Mouse (Mus musculus) liver, postnatal 0 days (tissue): ENCODE results near the gene Aurkb. TPM values are rescaled to one million over a fixed set of nuclear protein-coding genes. Genes with fewer than 3 reads are reported as not detected.

Experiments used
- ATAC-seq: fragments of 200-750 bp; cut with Nextera tagmentation; 2 replicates; pipeline ENCODE4 v1.8.0; 2017; ENCODE audit warnings: mild to moderate bottlenecking, moderate library complexity
- DNase-seq: peaks from one replicate; pipeline ENCODE4 v3.0.0-alpha.2; 2016
- H3K27ac ChIP-seq: fragments of 300-500 bp; sonication (generic); 2 replicates; pipeline ENCODE4 v1.5.1; 2014; ENCODE audit warnings: antibody characterized with exemption, moderate library complexity, mild to moderate bottlenecking, low read depth
- H3K27me3 ChIP-seq: fragments of 300-500 bp; sonication (generic); 2 replicates; pipeline ENCODE4 v1.6.1; 2014; ENCODE audit warnings: low read length, control low read depth, mixed read lengths; ENCODE audit not compliant: insufficient read depth
- H3K36me3 ChIP-seq: fragments of 300-500 bp; sonication (generic); replicated peaks from 2 replicates; pipeline ENCODE4 v1.6.1; 2014; ENCODE audit warnings: mild to moderate bottlenecking, control low read depth, low read length, moderate library complexity, mixed read lengths; ENCODE audit not compliant: insufficient read depth
- H3K4me1 ChIP-seq: fragments of 300-500 bp; sonication (generic); 2 replicates; pipeline ENCODE4 v1.6.1; 2014; ENCODE audit warnings: antibody characterized with exemption, mild to moderate bottlenecking, control low read depth; ENCODE audit not compliant: insufficient read depth
- H3K4me2 ChIP-seq: fragments of 300-500 bp; sonication (generic); 2 replicates; pipeline ENCODE4 v1.6.1; 2014; ENCODE audit warnings: low read depth, mild to moderate bottlenecking, low read length, moderate library complexity, mixed read lengths
- H3K4me3 ChIP-seq: fragments of 300-500 bp; sonication (generic); 2 replicates; pipeline ENCODE4 v1.5.1; 2014; ENCODE audit warnings: low read depth, low read length
- H3K9ac ChIP-seq: fragments of 300-500 bp; sonication (generic); replicated peaks from 2 replicates; pipeline ENCODE4 v1.6.1; 2014; ENCODE audit warnings: mild to moderate bottlenecking, moderate library complexity
- H3K9me3 ChIP-seq: fragments of 300-500 bp; sonication (generic); 2 replicates; pipeline ENCODE4 v1.6.1; 2016; ENCODE audit warnings: mild to moderate bottlenecking, control low read depth, low read length, mixed read lengths
- CTCF ChIP-seq: sonication (generic); IDR thresholded peaks from 2 replicates; pipeline ENCODE4 v1.5.1; 2016; ENCODE audit warnings: antibody characterized with exemption, low read depth
- EP300 ChIP-seq: IDR thresholded peaks from 2 replicates; pipeline ENCODE4 v1.6.1; 2016; ENCODE audit warnings: antibody characterized with exemption, low read depth, mild to moderate bottlenecking
- WGBS: fragments of 180-500 bp; shearing (Covaris S2); extraction: QIAGEN DNeasy Blood & Tissue Kit; methylation state at CpG from one replicate; pipeline ENCODE4 v1.1.7; 2014; ENCODE audit not compliant: insufficient replicate concordance; 5-methylcytosine and 5-hydroxymethylcytosine counted together
- polyA plus RNA-seq: library from polyadenylated mRNA; unstranded; fragments of >200 nt; fragmentation: Nextera tagmentation; extraction: Ambion mirVana; gene quantifications from 2 replicates; pipeline ENCODE4 v1.2.1, GENCODE M21; 2015

Gene Aurkb
- polyA plus RNA-seq, 1 experiment from 2014 or later = 45.9 TPM

DNA sequence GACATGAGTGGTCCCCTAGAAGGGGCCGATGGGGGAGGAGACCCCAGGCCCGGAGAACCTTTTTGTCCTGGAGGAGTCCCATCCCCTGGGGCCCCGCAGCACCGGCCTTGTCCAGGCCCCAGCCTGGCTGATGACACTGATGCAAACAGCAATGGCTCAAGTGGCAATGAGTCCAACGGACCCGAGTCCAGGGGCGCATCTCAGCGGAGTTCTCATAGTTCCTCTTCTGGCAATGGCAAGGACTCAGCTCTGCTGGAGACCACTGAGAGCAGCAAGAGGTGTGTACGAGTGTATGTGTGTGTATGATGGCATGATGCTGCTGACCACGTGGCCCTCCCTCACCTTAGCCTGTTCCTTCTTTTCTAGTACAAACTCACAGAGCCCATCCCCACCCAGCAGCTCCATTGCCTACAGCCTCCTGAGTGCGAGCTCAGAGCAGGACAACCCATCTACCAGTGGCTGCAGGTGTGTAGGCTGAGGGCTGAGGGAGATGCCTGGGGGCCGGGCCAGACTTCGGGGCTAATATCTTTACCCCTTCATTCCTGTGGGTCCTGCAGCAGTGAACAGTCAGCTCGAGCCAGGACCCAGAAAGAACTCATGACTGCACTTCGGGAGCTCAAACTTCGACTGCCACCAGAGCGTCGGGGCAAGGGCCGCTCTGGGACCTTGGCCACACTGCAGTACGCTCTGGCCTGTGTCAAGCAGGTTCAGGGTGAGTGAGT is 55.4 kb downstream of the Aurkb start:
- Histone ChIP-seq H3K4me2 (peak overlapping the region; percentile 94), H3K9me3 (no peaks in the 10 kb centered on the region), H3K36me3 (peaks cover 57% of the 10 kb centered on the region), H3K9ac (no peak overlapping the region), H3K27ac (0 out of 2 replicates have a peak overlapping the region, but pooled peaks have one; percentile 44), H3K4me3 (peak overlapping the region; percentile 58; the same call in 1 of the 2 replicates), H3K27me3 (no peaks in the 10 kb centered on the region), H3K4me1 (peaks cover 29% of the 10 kb centered on the region)
- DNase-seq (peak; percentile 16), ATAC-seq (no peak)
- WGBS = 82% methylated on average over 20 of the region's 20 CpGs
- TF ChIP-seq CTCF = no peak
- no peak for TF ChIP-seq EP300

Other genes starting within 250 kb of the Aurkb start
- 32.8 and 33.8 TPM in 2 replicates for gene Ndel1, start 173.8 kb upstream of the Aurkb start, polyA plus RNA-seq
- gene Rnf222, start 157.1 kb upstream of the Aurkb start, polyA plus RNA-seq = 0.02 and 0.07 TPM in 2 replicates
- 531 and 540 TPM in 2 replicates for gene Rpl26, start 144.1 kb upstream of the Aurkb start, polyA plus RNA-seq
- not detected in 2 replicates for gene Odf4, start 118.6 kb upstream of the Aurkb start, polyA plus RNA-seq
- gene Arhgef15, start 88.2 kb upstream of the Aurkb start, polyA plus RNA-seq = 1.8 TPM in 2 replicates
- 0.60 and 0.94 TPM in 2 replicates for gene Slc25a35, start 77.5 kb upstream of the Aurkb start, polyA plus RNA-seq
- gene Rangrf, start 70.5 kb upstream of the Aurkb start, polyA plus RNA-seq = 9.4 and 11.2 TPM in 2 replicates
- 8.9 and 10.6 TPM in 2 replicates for gene Pfas, start 37.2 kb upstream of the Aurkb start, polyA plus RNA-seq
- 7.4 and 7.6 TPM in 2 replicates for gene Ctc1, start 29.7 kb upstream of the Aurkb start, polyA plus RNA-seq
- 5.4 and 6.6 TPM in 2 replicates for gene Borcs6, start 14.1 kb downstream of the Aurkb start, polyA plus RNA-seq
- gene Tmem107, start 25.2 kb downstream of the Aurkb start, polyA plus RNA-seq = 12.5 and 13.0 TPM in 2 replicates
- gene Vamp2, start 42.8 kb downstream of the Aurkb start, polyA plus RNA-seq = 13.6 and 14.2 TPM in 2 replicates
- 3.0 and 8.2 TPM in 2 replicates for gene Per1, start 49.6 kb downstream of the Aurkb start, polyA plus RNA-seq
- gene Hes7, start 74.8 kb downstream of the Aurkb start, polyA plus RNA-seq = 0.07 and 0.15 TPM in 2 replicates
- gene 9130213A22Rik, start 76.9 kb downstream of the Aurkb start, polyA plus RNA-seq = 0.06 and 0.07 TPM in 2 replicates
- 0.14 and 0.18 TPM in 2 replicates for gene Aloxe3, start 80.2 kb downstream of the Aurkb start, polyA plus RNA-seq
- gene Alox12b, start 111.3 kb downstream of the Aurkb start, polyA plus RNA-seq = not detected in 2 replicates
- 0.04 TPM in 1 of 2 replicates, not detected in the other for gene Alox8, start 152.2 kb downstream of the Aurkb start, polyA plus RNA-seq
- gene Gucy2e, start 191.4 kb downstream of the Aurkb start, polyA plus RNA-seq = not detected in 2 replicates